Mouse (Mus musculus) urinary bladder, adult 18-20 months (tissue): Measurements from ENCODE around the gene 4930550C14Rik.

Experiments used
- DNase-seq, 2 experiments: peaks; one replicate each; pipeline ENCODE4 v3.0.0; 2022; ENCODE audit warnings: low spot score in 2 of 2, mixed read lengths in 2 of 2

Gene 4930550C14Rik

DNA sequence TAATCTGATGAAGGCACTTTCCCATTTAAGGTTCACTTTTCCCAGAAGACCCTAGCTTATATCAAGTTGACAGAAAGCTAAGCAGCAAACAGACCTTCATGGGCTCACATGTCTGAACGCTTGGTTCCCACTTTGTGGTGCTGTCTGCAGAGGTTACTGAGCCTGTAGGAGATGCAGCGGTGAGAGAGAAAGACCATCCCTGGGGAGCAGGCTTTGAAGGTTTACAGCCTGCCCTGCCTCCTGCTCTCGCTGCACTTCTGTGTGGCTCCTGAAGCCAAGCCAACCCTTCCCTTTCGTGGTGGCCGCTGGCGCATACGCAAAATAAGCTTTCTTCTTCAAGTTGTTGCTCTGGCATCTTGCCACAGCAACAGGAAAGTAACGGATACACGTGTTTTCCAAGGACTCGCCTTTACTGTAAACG is at the start of gene 4930550C14Rik:
4930550C14Rik (plus strand) TSS at position 35 of the 421 bp plus-strand sequence.
- DNase-seq: no peak

DNA sequence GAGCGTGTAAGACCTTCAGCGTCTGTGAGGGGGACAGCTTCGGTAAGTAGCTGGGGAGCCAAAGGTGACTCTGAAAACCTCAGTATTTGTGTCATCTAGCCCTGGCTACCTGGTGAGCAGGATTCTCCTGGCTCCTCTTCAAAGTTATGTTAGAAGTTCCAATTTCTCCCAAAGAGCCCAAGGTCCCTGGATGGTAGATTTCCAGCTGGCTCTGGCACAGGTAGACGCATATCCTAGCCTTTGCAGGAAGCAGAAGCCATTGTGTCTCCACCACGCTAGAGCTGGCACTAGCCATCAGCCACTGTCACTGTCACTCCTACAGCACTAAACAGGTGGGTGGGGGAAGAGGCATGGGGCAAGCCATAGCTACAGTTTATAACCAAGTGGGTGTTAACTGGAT is 49.0 kb upstream of the 4930550C14Rik start:
- no peak for DNase-seq

DNA sequence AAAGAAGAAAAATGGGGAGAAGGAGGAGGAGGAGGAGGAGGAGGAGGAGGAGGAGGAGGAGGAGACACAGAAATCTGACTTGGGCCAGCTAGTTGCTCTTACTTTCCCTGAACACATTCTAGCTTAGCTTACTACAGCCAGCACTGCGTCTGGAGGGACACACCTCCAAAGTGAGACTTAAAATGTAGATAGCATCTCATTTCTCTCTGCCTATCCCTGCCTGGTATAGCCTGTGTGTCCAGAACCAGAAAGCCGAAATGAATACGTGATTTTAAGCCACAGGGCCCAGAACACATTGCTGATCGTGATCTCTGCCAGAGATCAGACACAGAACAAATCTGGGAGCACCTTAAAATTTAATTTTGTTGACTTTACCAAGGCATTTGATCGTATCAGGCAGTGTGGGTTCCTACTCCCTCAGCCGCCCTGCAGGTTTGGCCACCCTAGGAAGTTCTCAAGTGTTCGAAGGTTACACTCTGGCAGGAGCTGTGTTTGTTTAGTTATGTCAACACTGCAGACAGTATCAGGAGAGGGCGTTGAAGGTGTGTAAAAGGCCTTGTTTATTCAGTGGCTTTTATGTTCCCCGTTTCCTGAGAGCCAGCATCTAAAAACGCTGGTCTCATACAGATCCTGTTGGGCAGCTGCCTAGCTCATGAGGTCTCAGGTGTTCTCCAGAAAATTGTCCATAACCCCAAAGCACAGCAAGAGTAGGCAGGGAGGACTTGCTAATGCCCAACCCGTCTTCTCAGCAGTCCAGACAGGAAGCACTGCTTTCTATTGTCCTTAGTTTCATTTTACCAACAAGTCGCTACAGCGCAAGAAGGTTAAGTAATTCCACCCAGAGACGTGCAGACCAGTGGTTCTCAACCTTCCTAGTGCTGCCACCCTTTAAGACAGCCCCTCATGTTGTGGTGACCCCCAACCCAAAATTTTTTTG is 45.6 kb upstream of the 4930550C14Rik start:
- DNase-seq: peak; percentile 39 to 78

DNA sequence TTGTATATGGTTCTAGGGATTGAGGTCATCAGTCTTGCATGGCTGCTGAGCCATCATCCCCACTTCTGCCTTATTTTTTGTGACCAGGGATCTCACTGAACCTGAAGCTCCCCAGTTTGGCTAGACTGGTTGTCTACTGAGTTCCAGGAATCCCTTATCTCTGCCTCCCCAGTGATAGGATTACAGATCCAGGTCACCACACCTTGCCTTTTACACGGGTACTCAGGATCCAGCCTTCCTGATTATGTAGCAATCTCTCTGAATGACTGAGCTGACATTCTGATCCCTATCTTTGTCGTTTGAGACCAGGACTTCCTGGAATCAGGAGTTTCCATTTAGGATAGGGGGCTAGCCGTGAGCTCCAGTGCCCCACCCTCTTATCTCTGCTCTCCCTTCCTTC is 30.8 kb upstream of the 4930550C14Rik start:
- no peak for DNase-seq

DNA sequence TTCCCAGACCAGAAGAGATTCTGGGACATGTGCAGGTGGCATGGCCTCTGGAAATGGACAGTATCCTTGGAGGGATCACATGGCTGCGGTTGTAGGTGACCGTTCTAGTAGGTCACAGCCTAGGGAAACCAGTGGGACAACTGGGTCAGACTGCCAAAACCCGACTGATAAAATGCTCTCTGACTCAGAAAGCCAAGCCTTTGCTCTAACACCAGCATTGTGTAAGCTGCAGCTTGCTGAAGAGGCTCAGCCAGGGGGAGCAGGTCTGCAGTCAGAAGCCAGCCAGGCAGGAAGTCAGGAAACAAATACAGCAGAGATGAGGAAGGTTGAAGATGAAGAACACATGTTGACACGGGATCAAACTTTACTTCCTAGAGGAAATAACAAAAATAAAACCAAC is 26.2 kb upstream of the 4930550C14Rik start:
- peak in 1 of 2 experiments; percentile 56 for DNase-seq

DNA sequence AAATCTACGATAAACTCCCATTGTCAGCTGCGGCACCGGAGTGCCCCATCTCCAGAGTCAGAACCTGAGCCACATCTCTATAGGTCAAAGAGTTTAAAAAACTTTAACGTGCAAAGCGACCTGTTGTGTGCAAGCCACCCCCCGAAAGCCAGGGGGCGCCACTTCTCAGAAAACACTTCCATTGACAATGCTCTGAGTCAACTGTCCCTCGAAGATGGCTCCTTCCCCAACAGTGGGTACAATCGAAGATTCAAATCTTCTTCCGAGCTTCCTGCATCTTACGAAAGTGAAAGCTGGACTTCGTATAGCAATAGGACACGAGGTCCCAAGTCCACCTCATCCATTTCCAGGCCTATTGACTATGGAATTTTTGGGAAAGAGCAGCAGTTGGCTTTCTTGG is 25.3 kb upstream of the 4930550C14Rik start:
- no peak for DNase-seq

DNA sequence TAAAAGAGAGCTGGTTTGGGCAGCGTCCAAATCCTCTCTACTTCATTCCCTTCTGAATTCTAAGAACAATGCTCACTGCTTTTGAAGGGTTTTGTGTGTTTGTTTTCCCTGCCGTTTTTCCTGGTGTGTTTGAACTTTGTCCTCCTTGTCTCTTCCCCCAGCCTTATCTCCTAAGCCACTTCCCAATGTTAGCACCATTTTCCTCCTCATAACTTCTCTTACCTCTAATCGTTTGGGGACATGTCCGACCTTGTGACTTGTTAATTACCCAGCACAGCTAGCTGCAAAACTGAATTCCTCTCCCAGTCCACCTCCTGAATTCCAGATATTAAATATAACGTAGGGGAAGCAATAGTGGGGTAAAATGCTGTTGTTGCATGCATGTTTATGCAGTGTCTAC is 24.5 kb upstream of the 4930550C14Rik start:
- DNase-seq: no peak

DNA sequence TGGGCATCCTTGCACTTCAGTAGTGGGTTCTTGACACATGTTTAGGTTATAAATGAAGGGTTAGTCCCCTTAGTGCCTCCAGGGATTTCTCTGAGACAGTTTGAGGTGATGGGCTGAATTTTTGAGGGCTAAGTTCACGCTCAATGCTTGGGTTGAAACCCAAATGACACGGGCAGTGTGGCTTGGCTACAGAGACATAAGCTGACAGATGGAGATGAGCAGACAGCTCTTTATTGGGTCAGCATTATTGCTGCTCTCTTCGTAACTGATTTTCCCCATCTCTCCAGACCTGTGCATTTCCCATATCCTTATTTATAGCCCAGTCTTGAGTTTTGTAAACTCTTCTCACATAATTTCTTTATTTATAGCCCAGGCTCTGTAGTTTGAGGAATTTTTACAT is 24.0 kb upstream of the 4930550C14Rik start:
- no peak for DNase-seq

DNA sequence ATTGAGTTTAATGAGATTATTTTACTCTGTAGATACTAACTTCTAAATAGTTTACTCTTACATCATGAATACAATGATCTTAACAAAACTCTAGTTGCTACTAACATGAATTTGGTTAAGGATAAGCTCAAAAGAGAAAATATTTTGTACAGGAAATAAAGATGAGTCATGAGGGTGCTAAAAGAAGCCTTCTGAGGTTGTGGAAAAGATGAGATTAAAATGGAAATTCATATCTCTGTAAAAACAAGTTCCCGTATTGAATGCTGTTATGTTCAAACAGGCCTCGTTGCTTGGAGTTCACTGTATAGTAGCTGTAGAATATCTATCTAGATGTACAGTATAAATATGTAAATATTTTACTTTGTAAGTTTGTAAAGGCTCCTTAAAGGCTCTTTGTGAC is 21.5 kb upstream of the 4930550C14Rik start:
- no peak for DNase-seq

DNA sequence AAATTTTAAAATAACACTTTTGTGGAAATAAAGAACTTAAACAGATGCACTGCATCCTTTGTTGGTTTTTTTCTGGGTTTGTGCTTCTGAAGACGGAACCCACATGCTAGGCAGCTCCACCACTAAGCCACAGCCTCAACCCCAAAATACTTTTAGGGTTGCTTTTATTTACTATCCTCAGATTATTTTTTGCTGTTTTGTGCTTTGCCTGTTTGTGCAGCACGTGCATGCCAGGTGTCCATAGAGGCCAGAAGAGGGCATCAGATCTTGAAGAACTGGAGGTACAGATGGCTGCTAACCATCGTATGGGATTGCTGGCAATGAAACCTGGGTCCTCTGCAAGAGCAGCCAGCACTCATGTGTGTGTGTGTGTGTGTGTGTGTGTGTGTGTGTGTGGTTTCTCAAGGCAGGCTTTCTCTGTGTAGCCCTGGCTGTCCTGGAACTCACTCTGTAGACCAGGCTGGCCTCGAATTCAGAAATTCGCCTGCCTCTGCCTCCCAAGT is 21.0 kb upstream of the 4930550C14Rik start:
- no peak for DNase-seq

DNA sequence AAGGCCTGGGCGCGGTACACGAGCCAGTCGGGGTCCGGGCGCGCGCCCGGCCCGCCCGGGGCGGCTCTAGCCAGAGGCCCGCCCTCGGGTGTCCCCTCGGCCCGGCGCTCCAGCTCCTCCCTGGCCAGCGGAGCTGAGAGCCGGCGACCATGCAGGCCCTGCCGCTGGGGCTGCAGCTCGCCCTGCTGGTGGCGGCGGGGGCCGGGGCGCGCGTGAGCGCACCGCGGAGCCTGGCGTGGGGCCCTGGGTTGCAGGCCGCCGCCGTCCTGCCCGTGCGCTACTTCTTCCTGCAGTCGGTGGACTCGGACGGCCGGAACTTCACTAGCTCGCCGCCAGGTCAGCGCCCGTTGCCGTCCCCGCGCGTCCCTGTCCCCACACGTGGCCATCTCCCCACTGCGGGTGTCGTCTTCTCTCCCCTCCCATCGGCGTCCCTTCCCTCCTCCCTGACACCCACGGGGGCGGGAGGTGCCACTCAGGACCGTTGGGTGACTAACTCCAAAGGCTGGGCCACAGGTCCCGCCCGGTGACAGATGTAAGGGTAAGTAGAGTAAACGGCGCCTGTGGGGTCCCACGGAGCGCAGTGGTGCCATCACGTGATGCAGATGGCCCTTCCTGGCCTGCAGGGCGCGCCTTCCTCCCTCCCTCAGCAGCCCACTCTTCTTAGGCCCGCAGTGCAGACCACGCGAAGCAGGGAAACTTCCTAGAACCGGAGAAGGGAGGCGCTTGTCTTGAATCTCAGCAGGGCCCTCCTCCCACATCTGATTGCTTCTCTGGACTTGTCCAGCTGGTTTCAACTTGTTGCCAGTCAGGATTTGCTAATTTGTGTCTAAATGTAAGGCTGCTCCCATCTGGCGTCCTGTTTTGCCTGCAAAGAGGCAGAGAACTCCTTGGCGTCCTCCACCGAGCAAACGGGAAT is 17.9 kb upstream of the 4930550C14Rik start, which contains the start of gene Kdelc2:
Kdelc2 (plus strand) TSS at position 75 of the 916 bp plus-strand sequence.
- peak; percentile 84 to 86 for DNase-seq

DNA sequence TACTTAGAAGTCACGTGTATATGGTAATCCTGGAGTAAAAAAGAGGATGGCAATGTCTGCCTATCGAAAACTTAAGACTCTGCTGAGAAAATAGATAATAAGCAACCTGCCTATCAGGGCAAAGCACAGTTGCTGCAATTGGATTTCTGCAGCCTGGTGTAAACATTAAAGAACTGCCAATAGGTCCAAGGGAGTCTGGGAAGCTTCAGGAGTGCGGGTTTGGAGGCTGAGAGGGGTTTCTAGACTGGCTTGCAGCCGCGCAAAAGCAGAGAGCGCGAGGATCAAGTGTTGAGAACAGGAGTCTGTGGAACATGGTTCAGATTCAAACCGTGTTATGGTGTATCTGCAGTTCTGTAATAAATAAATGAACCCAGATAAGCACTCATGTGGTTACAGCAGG is 17.3 kb upstream of the 4930550C14Rik start:
- DNase-seq: no peak

DNA sequence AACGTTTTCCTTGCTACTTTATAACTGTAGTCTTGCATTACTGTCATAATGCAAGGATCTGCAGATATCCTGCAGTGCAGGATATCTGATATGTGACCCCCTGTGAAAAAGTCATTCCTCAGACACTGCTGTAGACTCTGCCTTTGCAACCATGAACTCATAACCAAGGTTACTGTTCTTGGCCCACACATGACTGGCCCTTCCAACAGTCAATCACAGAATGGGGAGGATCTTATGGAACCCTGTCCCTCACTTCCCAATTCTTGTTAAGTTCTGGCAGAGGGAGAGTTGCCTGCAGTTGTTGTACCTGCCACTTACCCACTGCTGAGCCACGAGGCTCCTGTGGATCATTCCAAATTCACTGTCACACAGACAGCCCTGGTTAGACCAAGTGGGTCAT is 14.7 kb upstream of the 4930550C14Rik start:
- no peak for DNase-seq

DNA sequence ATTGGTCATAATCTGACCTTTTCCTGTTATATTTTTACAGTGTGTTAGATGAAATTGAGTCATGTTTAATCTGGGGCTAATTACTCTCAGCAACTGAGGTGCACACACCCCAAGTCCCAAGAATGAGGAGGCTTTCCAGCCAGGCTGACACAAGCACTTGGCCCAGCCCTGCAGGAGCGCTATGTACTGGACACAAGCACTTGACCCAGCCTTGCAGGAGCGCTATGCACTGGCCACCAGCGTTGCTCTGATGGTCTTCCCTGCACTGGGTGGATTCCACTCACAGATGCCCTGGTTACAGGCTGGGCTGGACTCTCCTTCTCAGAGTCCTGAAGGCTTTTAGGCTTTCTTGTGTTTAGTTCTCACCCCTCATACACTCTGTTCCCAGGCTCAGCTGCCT is 13.0 kb upstream of the 4930550C14Rik start:
- DNase-seq: no peak

DNA sequence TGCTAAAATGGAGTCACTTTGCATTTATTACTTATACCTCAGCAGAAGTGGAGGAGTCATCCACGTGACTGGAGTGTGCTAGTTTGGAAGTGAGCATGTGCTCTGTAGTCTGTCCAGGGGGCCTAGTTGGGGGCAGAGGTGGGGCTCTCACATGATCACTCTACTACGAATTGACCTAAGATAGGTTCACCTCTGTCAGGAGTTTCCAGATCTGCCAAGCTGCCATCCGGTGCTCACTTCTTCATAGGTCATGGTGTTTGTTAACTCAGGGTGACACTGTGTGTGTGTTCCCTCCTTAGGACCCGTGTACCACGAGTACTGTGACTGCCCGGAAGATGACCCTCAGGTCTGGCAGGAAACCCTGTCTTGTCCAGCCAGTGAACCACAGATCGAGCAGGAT is 12.0 kb upstream of the 4930550C14Rik start:
- no peak for DNase-seq

DNA sequence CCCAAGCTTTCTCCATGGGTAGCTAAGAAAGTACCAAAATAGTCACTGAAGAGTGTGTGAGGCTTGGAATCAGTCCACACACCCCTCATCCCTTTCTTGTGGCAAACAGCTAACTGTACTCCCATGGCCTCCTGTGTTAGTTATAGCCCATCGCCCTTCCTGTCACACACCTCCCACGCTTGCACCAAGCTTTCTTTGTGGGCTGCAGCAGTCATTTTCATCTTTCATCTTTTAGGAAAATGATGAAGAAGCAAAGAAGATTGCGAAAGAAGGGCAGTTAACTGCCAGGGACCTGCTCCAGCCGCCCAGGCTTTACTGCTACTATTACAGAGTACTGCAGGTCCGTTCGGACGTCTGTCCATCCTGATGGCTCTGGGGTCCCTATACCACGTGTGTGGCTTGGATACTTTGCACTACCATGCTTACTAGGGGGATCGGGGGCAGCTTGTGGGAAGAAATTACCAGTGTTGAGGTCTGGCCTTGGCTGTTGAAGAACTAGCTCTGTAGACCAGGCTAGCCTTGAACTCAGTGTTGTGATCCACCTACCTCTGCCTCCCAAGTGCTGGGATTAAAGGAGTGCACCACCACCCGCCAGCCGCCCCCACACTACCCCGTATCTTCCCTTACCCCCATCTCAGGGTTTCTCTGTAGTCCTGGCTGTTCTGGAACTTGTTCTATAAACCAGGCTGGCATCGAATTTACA is 4.3 kb upstream of the 4930550C14Rik start:
- DNase-seq: no peak

DNA sequence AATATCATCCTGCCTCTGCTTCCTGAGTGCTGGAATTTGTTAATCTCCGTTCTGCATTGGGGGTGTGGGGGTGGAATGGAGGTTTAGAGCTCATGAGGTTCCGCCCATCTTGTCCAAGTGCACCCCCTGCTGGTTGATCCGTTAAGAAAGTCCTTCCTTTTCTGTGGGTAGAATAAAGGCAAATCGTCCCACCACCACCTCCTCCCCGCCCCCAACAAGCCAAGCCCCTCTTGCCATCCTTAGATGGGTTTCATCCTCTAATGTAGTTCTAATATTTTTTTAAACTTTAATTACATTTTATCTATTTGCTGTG is 3.8 kb upstream of the 4930550C14Rik start:
- no peak for DNase-seq

DNA sequence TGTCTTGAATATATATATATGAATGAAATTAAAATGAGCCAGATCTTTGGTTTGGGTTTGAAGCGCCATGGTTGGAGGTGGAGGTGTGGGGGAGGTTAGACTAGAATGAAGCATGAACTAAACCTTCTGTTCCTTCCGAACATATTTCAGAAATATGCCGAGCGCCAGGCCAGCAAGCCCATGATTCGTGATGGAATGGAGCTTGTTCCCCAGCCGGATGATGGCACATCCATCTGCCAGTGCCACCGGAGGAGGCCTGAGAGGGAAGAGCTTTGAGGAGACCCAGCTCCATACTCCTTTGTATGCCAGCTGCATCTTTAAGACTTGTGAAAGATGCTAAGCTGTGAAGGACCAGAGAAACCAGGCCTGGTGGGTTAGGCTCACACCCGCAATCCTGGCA is 2.6 kb upstream of the 4930550C14Rik start:
- DNase-seq: no peak

DNA sequence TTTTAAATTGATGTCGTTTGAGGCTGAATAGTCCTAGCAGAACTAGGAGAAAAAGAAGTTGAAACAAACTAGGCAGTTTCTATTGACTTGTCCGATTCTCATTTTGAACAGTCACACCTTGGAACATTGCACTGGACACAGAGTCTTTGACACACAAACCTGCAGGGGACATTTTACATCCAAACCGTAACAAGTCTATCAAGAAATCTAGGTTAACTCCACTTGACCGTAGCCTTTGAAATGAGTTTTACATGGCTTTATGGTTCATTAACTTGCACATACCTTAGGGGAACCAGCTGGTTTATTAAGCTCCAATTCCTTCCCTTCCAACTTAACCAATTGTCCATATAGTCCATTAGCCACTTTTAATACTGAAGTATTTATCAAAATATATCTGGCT is 1.4 kb upstream of the 4930550C14Rik start:
- DNase-seq: no peak

DNA sequence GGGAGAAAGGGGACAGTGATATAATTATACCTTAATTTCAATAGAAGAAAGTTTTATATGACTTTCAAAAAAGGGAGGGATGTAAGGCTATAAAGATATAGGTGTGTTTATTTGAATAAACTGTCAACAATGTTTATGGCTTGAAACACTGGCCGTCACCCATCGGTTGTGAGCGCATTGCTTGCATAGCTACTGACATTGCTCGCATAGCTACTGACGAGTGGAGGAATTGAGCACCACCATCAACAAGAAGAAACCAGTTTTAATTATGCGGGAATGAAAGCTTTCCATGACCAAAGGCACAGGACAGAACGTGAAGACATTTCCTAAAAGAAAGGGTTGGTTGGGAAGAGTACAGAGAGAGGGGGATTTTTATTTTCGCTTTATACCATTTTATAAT is 979 bp upstream of the 4930550C14Rik start:
- no peak for DNase-seq

DNA sequence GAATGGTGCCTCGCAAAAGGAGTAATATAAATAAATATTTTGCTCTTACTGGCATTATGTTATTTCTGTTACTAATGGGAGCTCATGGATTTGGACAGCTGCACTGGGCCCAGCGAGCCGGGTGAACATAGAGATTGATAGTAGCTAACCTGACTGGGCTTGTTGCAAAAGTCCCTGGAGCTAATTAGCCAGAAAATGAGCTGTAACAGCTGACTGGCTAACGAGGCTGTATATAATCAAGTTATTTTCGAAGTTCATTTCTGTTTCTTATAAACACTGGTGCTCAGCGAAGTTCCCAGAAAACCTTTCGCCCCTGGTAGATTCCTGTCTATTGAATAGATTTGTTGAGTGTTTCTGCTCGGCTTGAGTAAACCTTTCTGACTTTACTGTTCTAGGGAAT is 866 bp downstream of the 4930550C14Rik start:
- no peak for DNase-seq
